Mouse (Mus musculus) CH12.LX (cell line): ENCODE measurements around the gene Gpm6a.

Experiments used
- CHD1 ChIP-seq: IDR thresholded peaks from 2 replicates; pipeline ENCODE4 v1.6.1; 2012; ENCODE audit warnings: low read depth, low read length, improper control_type of control experiment, inconsistent platforms
- CHD2 ChIP-seq: IDR thresholded peaks from 2 replicates; pipeline ENCODE4 v1.6.1; 2011; ENCODE audit warnings: low read length, improper control_type of control experiment
- CTCF ChIP-seq, 2 experiments: IDR thresholded peaks in 1 of 2; conservative IDR thresholded peaks in 1 of 2; 2 replicates each; pipeline ENCODE4 v1.5.1; 2011 to 2012; ENCODE audit warnings: low read depth in 2 of 2, low read length in 2 of 2, improper control_type of control experiment in 1 of 2, inconsistent platforms in 1 of 2, mild to moderate bottlenecking in 1 of 2, moderate library complexity in 1 of 2
- EP300 ChIP-seq: IDR thresholded peaks from 2 replicates; pipeline ENCODE4 v1.6.1; 2011; ENCODE audit warnings: low read length, improper control_type of control experiment
- ETS1 ChIP-seq: conservative IDR thresholded peaks from 2 replicates; pipeline ENCODE4 v1.6.1; 2012; ENCODE audit warnings: low read depth, mild to moderate bottlenecking, inconsistent platforms, low read length, improper control_type of control experiment, moderate library complexity
- MAFK ChIP-seq: IDR thresholded peaks from 2 replicates; pipeline ENCODE4 v1.6.1; 2011; ENCODE audit warnings: low read length, improper control_type of control experiment; ENCODE audit not compliant: insufficient replicate concordance
- MAZ ChIP-seq: IDR thresholded peaks from 2 replicates; pipeline ENCODE4 v1.6.1; 2012; ENCODE audit warnings: low read depth, mild to moderate bottlenecking, inconsistent platforms, low read length, improper control_type of control experiment, moderate library complexity
- MEF2A ChIP-seq: IDR thresholded peaks from 2 replicates; pipeline ENCODE4 v1.6.1; 2014; ENCODE audit warnings: low read depth, mild to moderate bottlenecking, inconsistent platforms, low read length, improper control_type of control experiment, borderline replicate concordance
- PAX5 ChIP-seq: IDR thresholded peaks from 2 replicates; pipeline ENCODE4 v1.6.1; 2012; ENCODE audit warnings: low read length, inconsistent platforms, mixed read lengths
- POLR2A ChIP-seq: IDR thresholded peaks from 2 replicates; pipeline ENCODE4 v1.6.1; 2011; ENCODE audit warnings: low read depth, mild to moderate bottlenecking, improper control_type of control experiment, low read length
- SIN3A ChIP-seq: IDR thresholded peaks from 2 replicates; pipeline ENCODE4 v1.6.1; 2012; ENCODE audit warnings: low read length, improper control_type of control experiment, inconsistent platforms
- ZC3H11A ChIP-seq: IDR thresholded peaks from 2 replicates; pipeline ENCODE4 v1.6.1; 2012; ENCODE audit warnings: low read depth, mild to moderate bottlenecking, inconsistent platforms, low read length, improper control_type of control experiment
- ZMIZ1 ChIP-seq: IDR thresholded peaks from 2 replicates; pipeline ENCODE4 v1.6.1; 2012; ENCODE audit warnings: low read depth, mild to moderate bottlenecking, inconsistent platforms, low read length, improper control_type of control experiment

GRCm38 (mm10) chr8:55012228-55012627 is 57.6 kb downstream of the Gpm6a start:
- TF ChIP-seq POLR2A (no peak), PAX5 (no peak), EP300 (no peak), SIN3A (no peak), MAFK (no peak), CTCF (conservative IDR thresholded peaks at IDR 0.05 in 1 of 2, IDR thresholded peaks at IDR 0.05 in 1 of 2; ENCODE audit: low read depth in 2 of 2, low read length in 2 of 2) (no peak), CHD2 (no peak), ZC3H11A (no peak), MEF2A (no peak), MAZ (no peak), ETS1 (no peak), ZMIZ1 (no peak), CHD1 (no peak)
